Mouse (Mus musculus): ENCODE measurements at regions not wholly inside any gene's neighbourhood (a gene's known extent, or its start where the extent isn't known, plus 50 kb on each side); places are given as distances from the start of the nearest gene placed in this dataset.

DNA sequence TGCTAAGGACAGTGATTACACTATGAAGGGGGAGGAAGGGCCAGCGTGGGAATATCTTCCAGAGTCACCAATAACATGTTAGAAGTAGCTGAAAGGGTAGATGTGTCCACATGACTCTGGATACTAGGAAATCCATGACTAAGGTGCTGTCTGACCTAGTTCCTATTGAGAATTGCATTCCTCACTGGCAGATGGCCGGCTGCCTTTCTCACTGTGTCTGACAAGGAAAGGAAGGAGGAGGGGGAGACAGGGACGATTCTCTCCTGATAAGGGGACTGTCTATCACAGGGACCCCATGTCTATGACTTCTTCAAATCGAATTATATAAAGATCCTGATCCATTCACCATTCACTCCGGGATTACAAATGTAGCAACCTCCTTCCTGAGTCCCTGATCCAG lies 289.9 kb downstream of the Zfp326 start:
- no peak for TF ChIP-seq CTCF (IDR thresholded peaks at IDR 0.05; ENCODE audit: borderline replicate concordance, insufficient read depth, low read depth, low read length)
- TF ChIP-seq POLR2A (IDR thresholded peaks at IDR 0.05; ENCODE audit: borderline replicate concordance, insufficient read depth, low read length), result no peak

Data from cerebellum, adult 2 months (tissue).